Mouse (Mus musculus) E14TG2a.4 (cell line): ENCODE data around the gene Stum.

Source experiments
- H3K27me3 ChIP-seq: 2 replicates; pipeline ENCODE4 v1.6.1; 2014; ENCODE audit warnings: low read length, control low read depth; ENCODE audit not compliant: insufficient read depth
- H3K36me3 ChIP-seq: 2 replicates; pipeline ENCODE4 v1.6.1; 2014; ENCODE audit warnings: low read length, control low read depth; ENCODE audit not compliant: insufficient read depth
- H3K4me1 ChIP-seq: replicated peaks from 2 replicates; pipeline ENCODE4 v1.6.1; 2014; ENCODE audit warnings: low read depth, low read length, control low read depth
- H3K4me3 ChIP-seq: replicated peaks from 2 replicates; pipeline ENCODE4 v1.5.1; 2014; ENCODE audit warnings: mild to moderate bottlenecking, low read length
- H3K9me3 ChIP-seq: 2 replicates; pipeline ENCODE4 v1.6.1; 2014; ENCODE audit warnings: low read length, control low read depth
- CTCF ChIP-seq: conservative IDR thresholded peaks from 2 replicates; pipeline ENCODE4 v1.5.1; 2014; ENCODE audit warnings: low read length
- NANOG ChIP-seq: IDR thresholded peaks from 2 replicates; pipeline ENCODE4 v1.6.1; 2014; ENCODE audit warnings: borderline replicate concordance, low read length, mixed read lengths
- POU5F1 ChIP-seq: IDR thresholded peaks from 2 replicates; pipeline ENCODE4 v1.6.1; 2014; ENCODE audit warnings: low read length, borderline replicate concordance

Stum gene

DNA sequence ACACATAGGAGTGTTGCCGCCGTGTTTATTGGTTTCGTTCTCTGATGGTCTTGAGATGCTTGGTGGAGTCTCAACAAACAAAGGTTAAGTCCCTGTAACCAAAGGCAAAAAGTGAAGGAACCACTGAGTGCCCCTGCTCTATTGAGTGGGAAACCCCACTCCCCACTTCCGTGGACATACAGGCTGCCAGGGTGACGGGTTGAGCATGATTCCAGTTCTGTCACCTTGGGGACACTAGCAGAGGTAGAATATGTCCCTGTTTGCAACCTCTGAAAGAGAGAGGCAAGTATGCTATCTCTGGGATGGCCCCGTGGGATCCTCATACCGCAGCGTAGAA lies 80.0 kb downstream of the Stum start:
- Histone ChIP-seq H3K9me3 (no peaks in the 10 kb centered on the region; the same call in 1 of the 2 replicates), H3K36me3 (no peaks in the 10 kb centered on the region), H3K27me3 (peaks cover 43% of the 10 kb centered on the region), H3K4me1 (peaks cover 40% of the 10 kb centered on the region), H3K4me3 (no peak overlapping the region)
- TF ChIP-seq POU5F1: no peak
- no peak for TF ChIP-seq NANOG
- TF ChIP-seq CTCF: no peak

DNA sequence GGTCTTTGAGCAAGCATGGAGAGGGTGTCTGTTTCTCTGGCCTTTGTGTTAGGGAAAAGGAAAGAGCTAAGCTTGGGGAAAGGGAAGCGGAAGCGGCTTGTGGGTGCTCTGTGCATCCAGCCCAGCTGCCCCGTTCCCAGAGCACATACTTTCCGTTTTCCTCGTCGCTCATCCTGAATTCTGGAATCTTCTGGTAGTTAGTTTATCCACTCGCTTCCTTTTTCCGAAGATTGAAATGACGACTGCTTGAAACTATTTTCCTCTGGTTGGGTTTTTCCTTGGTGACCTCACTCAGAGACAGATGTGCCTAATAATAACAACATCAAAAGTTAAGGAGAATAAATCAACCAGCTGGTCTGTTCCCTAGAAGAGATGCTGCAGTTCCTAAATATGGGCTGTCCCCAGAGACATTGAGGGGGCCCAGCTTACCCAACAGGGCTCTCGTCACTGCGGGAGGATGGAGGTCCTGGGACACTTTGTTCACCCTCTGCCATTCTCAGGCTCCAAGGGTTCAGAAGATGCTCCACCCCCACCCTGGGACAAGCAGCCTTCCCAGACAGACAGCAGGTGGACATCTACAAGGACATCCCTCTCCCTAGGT lies 80.7 kb downstream of the Stum start:
- H3K36me3 ChIP-seq: no peaks in the 10 kb centered on the region
- H3K27me3 ChIP-seq: peaks cover 43% of the 10 kb centered on the region
- no peak for TF ChIP-seq NANOG
- TF ChIP-seq CTCF: no peak
- TF ChIP-seq POU5F1: no peak
- H3K9me3 ChIP-seq: no peaks in the 10 kb centered on the region; the same call in 1 of the 2 replicates
- peaks cover 38% of the 10 kb centered on the region for H3K4me1 ChIP-seq
- no peak overlapping the region for H3K4me3 ChIP-seq

DNA sequence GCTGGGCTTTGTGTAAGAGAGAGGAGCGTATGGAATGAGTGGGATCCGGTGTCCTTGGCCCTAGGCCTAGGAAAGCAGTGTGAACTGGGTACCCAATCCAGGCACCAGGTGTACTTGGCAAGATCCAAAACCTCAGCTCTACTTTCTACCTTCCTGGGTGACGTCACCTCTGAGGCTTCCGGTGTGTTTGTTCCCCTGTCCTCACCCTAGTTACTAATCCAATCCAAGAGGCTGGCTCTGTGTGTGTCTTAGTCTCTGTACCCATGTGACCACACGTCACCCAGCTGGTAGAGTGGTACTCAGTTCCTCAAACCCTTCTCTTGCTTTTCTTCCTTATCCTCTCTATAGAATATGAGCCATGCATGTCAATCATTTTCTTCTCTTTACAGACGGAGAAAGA lies 81.6 kb downstream of the Stum start:
- no peak overlapping the region for H3K4me3 ChIP-seq
- TF ChIP-seq NANOG: no peak
- no peak for TF ChIP-seq CTCF
- TF ChIP-seq POU5F1: no peak

DNA sequence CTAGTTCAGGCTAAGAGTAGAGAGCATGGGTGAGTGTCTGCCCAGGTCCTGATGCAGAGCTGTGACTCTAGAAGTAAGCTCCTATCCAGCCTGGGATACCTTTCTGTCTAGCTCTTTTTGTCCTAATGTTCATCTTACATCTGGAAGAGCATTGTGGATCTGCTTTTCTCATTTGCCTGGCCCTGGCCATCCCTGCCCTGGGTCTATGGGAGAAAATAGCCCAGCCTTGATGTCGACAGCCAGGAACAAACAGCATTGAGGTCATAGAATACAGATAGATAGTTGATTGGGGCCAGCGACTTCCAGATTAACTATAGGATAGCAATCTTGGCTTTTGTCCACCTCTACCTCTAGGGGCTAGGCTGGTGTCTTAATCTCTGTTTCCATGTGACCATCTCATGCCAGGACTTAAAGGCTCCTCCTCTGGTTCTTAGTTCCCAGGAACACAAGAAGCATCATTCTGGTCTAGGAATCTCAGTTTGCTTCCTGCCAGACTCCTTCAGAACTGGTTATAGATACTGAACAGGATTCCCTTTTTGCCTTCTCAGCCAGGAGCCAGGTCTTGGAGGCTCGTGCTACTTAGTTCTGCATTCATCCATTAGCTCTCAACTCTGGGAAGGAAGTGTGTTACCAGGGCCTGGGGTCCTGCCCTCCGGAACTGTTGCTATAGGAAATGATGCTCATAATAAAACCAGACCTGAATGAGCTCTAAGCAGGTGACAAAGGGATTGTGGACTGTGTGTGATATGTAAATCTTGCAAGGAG lies 82.4 kb downstream of the Stum start:
- peaks cover 28% of the 10 kb centered on the region for H3K4me1 ChIP-seq
- TF ChIP-seq NANOG (no peak), CTCF (no peak), POU5F1 (no peak)

More for the DNA sequence above, 81.6 kb downstream of the Stum start:
- peaks cover 43% of the 10 kb centered on the region for H3K27me3 ChIP-seq
- peaks cover 30% of the 10 kb centered on the region for H3K4me1 ChIP-seq
- H3K36me3 ChIP-seq: no peaks in the 10 kb centered on the region
- H3K9me3 ChIP-seq: no peaks in the 10 kb centered on the region; the same call in 1 of the 2 replicates

DNA sequence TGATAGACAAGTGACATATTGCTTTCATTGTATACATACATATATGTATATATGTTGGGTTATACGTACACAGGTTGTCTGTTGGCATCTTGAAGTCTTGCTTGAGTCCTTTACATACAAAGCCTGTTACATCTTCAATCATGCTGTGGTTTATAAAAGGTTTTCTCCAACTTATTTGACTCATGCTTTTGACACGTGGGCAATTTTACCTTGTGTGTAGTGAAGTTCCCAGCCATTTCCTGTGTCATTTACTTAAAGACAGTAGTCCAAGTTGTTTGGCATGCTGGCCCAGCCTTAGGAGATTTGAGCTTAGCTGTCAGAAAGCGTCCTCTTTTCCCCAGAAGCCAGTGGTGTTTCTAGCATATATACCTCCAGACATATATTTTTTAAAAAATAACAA lies 84.9 kb downstream of the Stum start:
- H3K4me3 ChIP-seq: no peak overlapping the region
- peaks cover 25% of the 10 kb centered on the region for H3K4me1 ChIP-seq
- peaks cover 16% of the 10 kb centered on the region for H3K27me3 ChIP-seq
- H3K9me3 ChIP-seq: no peaks in the 10 kb centered on the region; the same call in 1 of the 2 replicates
- H3K36me3 ChIP-seq: no peaks in the 10 kb centered on the region
- TF ChIP-seq NANOG: no peak
- no peak for TF ChIP-seq POU5F1
- TF ChIP-seq CTCF: no peak

More for the DNA sequence above, 82.4 kb downstream of the Stum start:
- no peaks in the 10 kb centered on the region; the same call in 1 of the 2 replicates for H3K9me3 ChIP-seq
- H3K27me3 ChIP-seq: peaks cover 37% of the 10 kb centered on the region
- H3K4me3 ChIP-seq: no peak overlapping the region
- no peaks in the 10 kb centered on the region for H3K36me3 ChIP-seq

DNA sequence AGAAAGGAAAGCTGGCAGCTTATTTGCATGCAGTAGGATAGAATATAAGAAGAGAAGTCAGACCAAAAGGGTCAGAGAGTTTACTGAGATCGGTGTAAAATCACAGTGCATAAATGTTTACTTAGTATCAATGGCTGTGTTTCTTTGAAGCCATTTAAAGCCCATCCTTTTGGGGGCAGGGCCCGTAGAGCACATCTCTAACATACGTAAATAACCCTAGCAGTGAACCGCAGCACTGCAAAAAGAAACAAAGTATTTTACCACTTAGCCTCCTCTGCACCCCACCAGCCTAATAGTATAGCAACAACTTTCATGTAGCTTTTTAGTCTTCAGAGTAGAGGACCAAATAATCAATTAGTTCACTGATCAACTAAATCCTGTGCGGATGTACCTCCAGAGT lies 85.6 kb downstream of the Stum start:
- Histone ChIP-seq H3K4me1 (peaks cover 28% of the 10 kb centered on the region), H3K9me3 (no peaks in the 10 kb centered on the region), H3K4me3 (no peak overlapping the region), H3K27me3 (peaks cover 9% of the 10 kb centered on the region), H3K36me3 (no peaks in the 10 kb centered on the region)
- no peak for TF ChIP-seq CTCF
- no peak for TF ChIP-seq NANOG
- TF ChIP-seq POU5F1: no peak

DNA sequence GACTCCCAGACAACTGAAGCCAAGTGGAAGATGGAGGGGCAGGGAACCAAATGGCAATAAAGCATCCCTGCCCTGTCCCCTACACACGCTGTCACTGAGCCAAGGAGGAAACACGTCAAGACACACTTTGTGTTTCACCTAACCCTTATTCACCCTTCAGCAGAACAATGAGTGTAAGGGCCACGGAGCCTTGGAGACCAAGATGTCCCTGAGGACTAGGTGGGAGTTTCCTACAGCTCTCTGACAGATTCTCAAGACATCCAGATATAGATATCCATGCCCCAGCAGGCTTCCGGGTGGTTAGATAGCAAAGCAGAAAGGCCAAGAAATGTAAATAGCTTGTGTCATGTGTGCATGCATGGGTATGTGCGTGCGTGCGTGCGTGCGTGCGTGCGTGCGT lies 89.4 kb downstream of the Stum start:
- Histone ChIP-seq H3K9me3 (no peaks in the 10 kb centered on the region), H3K36me3 (no peaks in the 10 kb centered on the region), H3K4me3 (no peak overlapping the region), H3K27me3 (no peaks in the 10 kb centered on the region), H3K4me1 (peaks cover 53% of the 10 kb centered on the region)
- TF ChIP-seq CTCF (no peak), NANOG (no peak), POU5F1 (no peak)

DNA sequence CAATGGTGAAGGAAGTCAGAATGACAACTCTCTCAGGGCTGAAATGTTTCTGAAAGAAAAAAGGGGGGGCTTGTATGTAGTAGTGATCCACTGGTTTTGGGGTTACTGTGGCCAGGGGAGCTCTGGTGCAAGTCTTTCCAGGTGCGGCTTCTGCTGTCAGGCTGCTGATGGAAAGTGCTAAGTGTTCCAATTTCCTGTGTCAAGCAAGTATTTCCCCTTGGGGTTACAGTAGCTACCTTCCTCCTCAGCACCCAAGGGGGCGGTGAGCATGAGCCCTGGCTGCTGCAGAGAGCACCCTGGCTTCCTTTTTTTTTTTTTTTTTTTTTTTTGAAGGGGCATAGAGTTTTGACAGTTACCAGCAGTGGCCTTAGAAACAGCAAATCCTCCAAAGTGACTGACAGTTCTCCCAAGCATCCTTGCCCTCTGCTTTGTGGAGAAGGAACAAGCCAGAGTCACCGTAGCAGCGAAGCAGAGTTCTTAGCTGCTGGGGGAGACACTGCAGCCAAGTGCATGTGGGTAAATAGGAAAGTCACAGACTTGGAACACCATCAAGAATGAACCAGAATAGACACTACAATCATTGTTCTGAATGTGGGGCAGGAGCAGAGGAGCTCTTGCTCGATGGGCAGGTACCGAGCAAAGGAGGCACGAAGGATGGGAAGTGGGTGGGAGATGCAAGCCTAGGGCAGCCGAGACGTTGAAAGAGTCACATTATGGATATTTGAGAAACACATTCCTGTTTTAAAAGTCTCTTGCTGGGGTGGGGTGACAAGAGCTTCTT lies 90.1 kb downstream of the Stum start:
- H3K9me3 ChIP-seq: no peaks in the 10 kb centered on the region
- TF ChIP-seq NANOG (no peak), CTCF (no peak), POU5F1 (no peak)
- peaks cover 58% of the 10 kb centered on the region for H3K4me1 ChIP-seq
- H3K27me3 ChIP-seq: no peaks in the 10 kb centered on the region
- H3K36me3 ChIP-seq: no peaks in the 10 kb centered on the region
- H3K4me3 ChIP-seq: no peak overlapping the region

DNA sequence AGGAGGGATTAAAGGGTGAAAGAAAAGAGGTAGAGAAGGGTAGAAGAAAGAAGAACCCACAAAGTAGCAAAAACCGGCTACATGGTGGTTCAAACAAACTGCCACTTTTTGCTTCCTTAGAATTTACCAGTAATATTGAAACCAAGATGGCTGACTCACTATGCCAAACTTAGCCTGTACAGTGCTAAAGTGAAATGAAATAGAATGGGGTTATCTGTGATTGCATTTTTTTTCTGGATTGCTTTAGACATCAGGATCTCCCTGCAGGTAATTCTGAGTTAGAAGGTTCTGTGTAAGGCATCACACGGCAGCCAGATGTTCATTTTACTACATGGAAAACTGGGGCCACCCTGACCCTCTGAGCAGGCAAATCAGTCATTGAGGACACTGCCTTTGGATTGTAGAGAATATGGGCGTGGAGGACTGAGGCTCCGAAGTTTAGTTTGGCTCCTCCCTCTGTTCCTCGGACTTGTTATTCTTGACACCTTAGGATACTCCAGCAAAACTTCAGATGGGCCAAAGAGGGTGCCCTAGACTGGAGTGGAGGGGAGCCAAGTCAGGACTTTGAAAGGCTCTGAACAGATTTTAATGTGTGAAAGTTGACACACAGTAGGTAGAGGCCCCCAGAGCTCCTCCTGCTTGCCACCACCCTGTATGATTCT lies 91.0 kb downstream of the Stum start:
- no peaks in the 10 kb centered on the region for H3K27me3 ChIP-seq
- no peaks in the 10 kb centered on the region for H3K36me3 ChIP-seq
- no peaks in the 10 kb centered on the region for H3K9me3 ChIP-seq
- peaks cover 65% of the 10 kb centered on the region for H3K4me1 ChIP-seq
- TF ChIP-seq POU5F1: no peak
- no peak for TF ChIP-seq CTCF
- H3K4me3 ChIP-seq: no peak overlapping the region
